Mouse (Mus musculus) lung, embryonic 14.5 days (tissue): ENCODE measurements around the gene Tmem108. TPM values are rescaled to one million over a fixed set of nuclear protein-coding genes. Genes with fewer than 3 reads are reported as not detected.
A peak's percentile ranks its signal among the peaks of the same experiment; 100 is the strongest.

Source experiments
- ATAC-seq: fragments of 200-750 bp; cut with Nextera tagmentation; 2 replicates; pipeline ENCODE4 v1.8.0; 2017; ENCODE audit warnings: mild to moderate bottlenecking, moderate TSS enrichment, moderate library complexity; ENCODE audit not compliant: insufficient read depth
- DNase-seq: peaks from one replicate; pipeline ENCODE4 v3.0.0-alpha.2; 2015
- H3K27ac ChIP-seq: fragments of 300-500 bp; sonication (generic); 2 replicates; pipeline ENCODE4 v1.5.1; 2014; ENCODE audit warnings: low read depth, mild to moderate bottlenecking, moderate library complexity
- H3K27me3 ChIP-seq: fragments of 300-500 bp; sonication (generic); 2 replicates; pipeline ENCODE4 v1.6.1; 2014; ENCODE audit warnings: low read length, control low read depth; ENCODE audit not compliant: insufficient read depth
- H3K36me3 ChIP-seq: fragments of 300-500 bp; sonication (generic); 2 replicates; pipeline ENCODE4 v1.6.1; 2014; ENCODE audit warnings: control low read depth; ENCODE audit not compliant: insufficient read depth
- H3K4me1 ChIP-seq: fragments of 300-500 bp; sonication (generic); 2 replicates; pipeline ENCODE4 v1.6.1; 2014; ENCODE audit warnings: antibody characterized with exemption, control low read depth; ENCODE audit not compliant: insufficient read depth
- H3K4me2 ChIP-seq: fragments of 300-500 bp; sonication (generic); 2 replicates; pipeline ENCODE4 v1.6.1; 2014; ENCODE audit warnings: mild to moderate bottlenecking
- H3K4me3 ChIP-seq: fragments of 300-500 bp; sonication (generic); 2 replicates; pipeline ENCODE4 v1.5.1; 2014; ENCODE audit warnings: low read depth, low read length
- H3K9ac ChIP-seq: fragments of 300-500 bp; sonication (generic); 2 replicates; pipeline ENCODE4 v1.6.1; 2014
- H3K9me3 ChIP-seq: fragments of 300-500 bp; sonication (generic); 2 replicates; pipeline ENCODE4 v1.6.1; 2016; ENCODE audit warnings: low read depth, low read length, control low read depth
- CTCF ChIP-seq: IDR thresholded peaks from 2 replicates; pipeline ENCODE4 v1.5.1; 2016; ENCODE audit warnings: antibody characterized with exemption, low read depth
- WGBS: fragments of 180-500 bp; shearing (Covaris S2); extraction: QIAGEN DNeasy Blood & Tissue Kit; methylation state at CpG from one replicate; pipeline ENCODE4 v1.1.7; 2014; 5-methylcytosine and 5-hydroxymethylcytosine counted together
- polyA plus RNA-seq: library from polyadenylated mRNA; unstranded; fragments of >200 nt; fragmentation: Nextera tagmentation; extraction: Ambion mirVana; gene quantifications from 2 replicates; pipeline ENCODE4 v1.2.1, GENCODE M21; 2014

Tmem108 gene
- polyA plus RNA-seq, 1 experiment from 2014 or later: 16.0 TPM

GRCm38 (mm10) chr9:103577181-103577580 lies 184.5 kb downstream of the Tmem108 start:
- no peak for ATAC-seq
- no peak overlapping the region for H3K4me2 ChIP-seq
- no peak for TF ChIP-seq CTCF
- DNase-seq: no peak
- H3K4me3 ChIP-seq: no peak overlapping the region
- H3K9me3 ChIP-seq: no peaks in the 10 kb centered on the region
- peaks cover 4% of the 10 kb centered on the region; the same call in 1 of the 2 replicates for H3K4me1 ChIP-seq
- H3K27me3 ChIP-seq: no peaks in the 10 kb centered on the region
- H3K27ac ChIP-seq: no peak overlapping the region
- WGBS: 80% methylated on average over 5 of the region's 5 CpGs
- no peaks in the 10 kb centered on the region for H3K36me3 ChIP-seq
- no peak overlapping the region for H3K9ac ChIP-seq

- no peak for TF ChIP-seq CTCF
- WGBS: 88% methylated on average over 5 of the region's 5 CpGs
Observed at GRCm38 (mm10) chr9:103575901-103576300, 185.7 kb downstream of the Tmem108 start.

GRCm38 (mm10) chr9:103573994-103574750 lies 187.5 kb downstream of the Tmem108 start:
- TF ChIP-seq CTCF: no peak
- H3K9ac ChIP-seq: no peak overlapping the region
- H3K36me3 ChIP-seq: no peaks in the 10 kb centered on the region
- no peaks in the 10 kb centered on the region for H3K9me3 ChIP-seq
- no peak overlapping the region for H3K4me3 ChIP-seq
- DNase-seq: peak; percentile 13
- H3K4me1 ChIP-seq: peaks cover 4% of the 10 kb centered on the region; the same call in 1 of the 2 replicates
- ATAC-seq: no peak
- no peaks in the 10 kb centered on the region for H3K27me3 ChIP-seq
- WGBS: 4% methylated on average over 5 of the region's 5 CpGs
- no peak overlapping the region for H3K27ac ChIP-seq
- H3K4me2 ChIP-seq: no peak overlapping the region

More at GRCm38 (mm10) chr9:103575901-103576300, 185.7 kb downstream of the Tmem108 start:
- Histone ChIP-seq H3K27me3 (no peaks in the 10 kb centered on the region), H3K36me3 (no peaks in the 10 kb centered on the region), H3K27ac (no peak overlapping the region), H3K4me1 (peaks cover 4% of the 10 kb centered on the region; the same call in 1 of the 2 replicates), H3K9me3 (no peaks in the 10 kb centered on the region), H3K4me2 (no peak overlapping the region), H3K9ac (no peak overlapping the region), H3K4me3 (no peak overlapping the region)
- no peak for ATAC-seq
- no peak for DNase-seq

- no peak overlapping the region for H3K9ac ChIP-seq
- H3K4me2 ChIP-seq: no peak overlapping the region
- no peaks in the 10 kb centered on the region for H3K9me3 ChIP-seq
- WGBS: 70% methylated on average over 14 of the region's 14 CpGs
- peaks cover 4% of the 10 kb centered on the region; the same call in 1 of the 2 replicates for H3K4me1 ChIP-seq
- no peak overlapping the region for H3K4me3 ChIP-seq
- ATAC-seq: no peak
- no peaks in the 10 kb centered on the region for H3K36me3 ChIP-seq
- H3K27ac ChIP-seq: no peak overlapping the region
- DNase-seq: no peak
- H3K27me3 ChIP-seq: no peaks in the 10 kb centered on the region
- TF ChIP-seq CTCF: no peak
Observed at GRCm38 (mm10) chr9:103570158-103570741, 191.4 kb downstream of the Tmem108 start.

DNA sequence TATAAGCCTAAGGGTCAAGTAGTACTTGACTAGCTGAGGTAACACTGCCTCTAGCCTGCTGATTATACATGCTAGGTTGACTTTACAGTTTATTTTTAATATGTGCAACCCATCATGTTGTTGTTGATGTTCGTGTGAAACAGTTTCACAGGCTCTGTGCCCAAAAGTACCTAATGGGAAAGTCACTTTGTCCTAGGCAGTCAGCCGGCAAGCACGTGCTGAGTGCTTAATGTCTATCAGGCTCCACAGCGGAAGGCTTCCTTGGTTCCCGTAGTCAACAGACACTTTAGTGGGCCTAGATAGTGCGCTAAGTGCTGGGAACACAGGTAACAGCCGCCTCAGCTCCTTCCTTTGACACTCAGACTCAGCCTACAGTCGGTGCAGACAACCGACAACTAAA lies 192.7 kb downstream of the Tmem108 start:
- Histone ChIP-seq H3K27me3 (no peaks in the 10 kb centered on the region), H3K27ac (no peak overlapping the region), H3K4me2 (no peak overlapping the region), H3K9me3 (no peaks in the 10 kb centered on the region), H3K9ac (no peak overlapping the region), H3K4me1 (no peaks in the 10 kb centered on the region), H3K36me3 (no peaks in the 10 kb centered on the region), H3K4me3 (no peak overlapping the region)
- ATAC-seq: no peak
- 77% methylated on average over 9 of the region's 9 CpGs for WGBS
- DNase-seq: no peak
- TF ChIP-seq CTCF: no peak

GRCm38 (mm10) chr9:103565186-103565585 lies 196.5 kb downstream of the Tmem108 start:
- Histone ChIP-seq H3K9ac (no peak overlapping the region), H3K4me2 (no peak overlapping the region), H3K4me3 (no peak overlapping the region), H3K27me3 (no peaks in the 10 kb centered on the region), H3K4me1 (no peaks in the 10 kb centered on the region), H3K9me3 (no peaks in the 10 kb centered on the region), H3K36me3 (no peaks in the 10 kb centered on the region), H3K27ac (no peak overlapping the region)
- TF ChIP-seq CTCF: no peak
- WGBS: 80% methylated on average over 9 of the region's 9 CpGs
- DNase-seq (no peak), ATAC-seq (no peak)

DNA sequence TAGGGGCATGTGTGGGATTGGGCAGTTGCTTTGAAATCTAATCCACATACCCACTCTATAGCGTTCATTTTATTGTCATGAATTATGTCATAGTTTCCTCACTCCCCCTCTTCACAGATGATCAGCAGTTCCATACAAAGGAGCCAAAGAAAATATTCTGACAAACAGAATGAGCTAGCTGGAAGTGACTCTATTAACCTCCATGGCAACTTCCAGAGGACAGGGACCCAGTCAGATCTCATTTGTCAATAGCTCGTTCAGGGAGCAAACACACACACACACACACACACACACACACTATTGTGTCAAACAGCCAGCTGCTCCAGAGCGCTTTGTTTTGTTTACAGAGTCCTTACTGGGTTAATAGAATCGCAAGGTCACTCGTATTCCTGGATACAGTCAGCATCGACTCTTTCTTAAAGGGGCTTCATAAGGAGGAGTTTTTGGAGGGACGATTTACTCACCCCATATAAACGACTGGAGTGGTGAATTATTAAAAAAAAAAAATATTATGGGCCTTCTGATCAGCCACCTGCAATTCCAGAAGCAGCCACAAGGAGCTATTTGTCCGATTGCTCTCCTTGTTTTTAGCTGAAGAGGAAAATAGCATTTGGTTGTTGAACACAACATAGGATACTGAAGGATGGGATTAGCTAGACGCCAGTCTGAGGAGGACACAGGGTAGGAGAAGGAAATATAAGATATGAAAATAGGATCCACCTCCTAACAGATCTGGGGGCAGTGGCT lies 197.6 kb downstream of the Tmem108 start:
- H3K4me1 ChIP-seq: peaks cover 4% of the 10 kb centered on the region; the same call in 1 of the 2 replicates
- TF ChIP-seq CTCF: peak; percentile 73
- 20% methylated on average over 10 of the region's 10 CpGs for WGBS
- H3K27ac ChIP-seq: no peak overlapping the region
- H3K4me3 ChIP-seq: no peak overlapping the region
- no peaks in the 10 kb centered on the region for H3K27me3 ChIP-seq
- H3K9me3 ChIP-seq: no peaks in the 10 kb centered on the region
- no peak overlapping the region for H3K9ac ChIP-seq
- no peak overlapping the region for H3K4me2 ChIP-seq
- peak; percentile 39; the same call in 1 of the 2 replicates for ATAC-seq
- no peaks in the 10 kb centered on the region for H3K36me3 ChIP-seq
- peak; percentile 83 for DNase-seq
